Mouse (Mus musculus): ENCODE data around the gene Tuba1c. TPM values are rescaled to one million over a fixed set of nuclear protein-coding genes. Genes with fewer than 3 reads are reported as not detected.

The Tuba1c gene
- 1 to 10 TPM; 8.2 to 9.4 TPM for total RNA-seq (2021)
- long read RNA-seq, experiment 1, partial matches to known transcripts, result 1 of 1 reads
- long read RNA-seq, experiment 1, other reads (novel, unspliced or antisense), result 0 of 1 reads
- long read RNA-seq, experiment 2, partial matches to known transcripts, result 0 of 4 reads
- long read RNA-seq, experiment 2, other reads (novel, unspliced or antisense), result 1 of 4 reads

- intact Hi-C loops (cut with DNase I), result no loop called here
Measured at GRCm38 (mm10) chr15:99029619-99030584, at the start of gene Tuba1c. TSS of gene Tuba1c (plus strand) at chr15:99029891.

GRCm38 (mm10) chr15:98980012-98980614 is 49.6 kb upstream of the Tuba1c start:
- DNase-seq, result no peak
- intact Hi-C loops (cut with DNase I), result loop anchor here (5.0 kb wide), 1 partner anchor 43 kb away; no protein-coding TSS in a partner anchor

More at GRCm38 (mm10) chr15:99029619-99030584, at the start of gene Tuba1c:
- peak; percentile 86 to 89 for DNase-seq

GRCm38 (mm10) chr15:98982100-98982499 is 47.6 kb upstream of the Tuba1c start:
- intact Hi-C loops (cut with DNase I), result loop anchor here (5.0 kb wide), 1 partner anchor 45 kb away; no protein-coding TSS in a partner anchor
- DNase-seq, result no peak

- no peak for DNase-seq
- intact Hi-C loops (cut with DNase I), result loop anchor here (5.0 kb wide), 1 partner anchor 46 kb away; no protein-coding TSS in a partner anchor
Measured at GRCm38 (mm10) chr15:98983431-98984081, 46.1 kb upstream of the Tuba1c start.

DNA sequence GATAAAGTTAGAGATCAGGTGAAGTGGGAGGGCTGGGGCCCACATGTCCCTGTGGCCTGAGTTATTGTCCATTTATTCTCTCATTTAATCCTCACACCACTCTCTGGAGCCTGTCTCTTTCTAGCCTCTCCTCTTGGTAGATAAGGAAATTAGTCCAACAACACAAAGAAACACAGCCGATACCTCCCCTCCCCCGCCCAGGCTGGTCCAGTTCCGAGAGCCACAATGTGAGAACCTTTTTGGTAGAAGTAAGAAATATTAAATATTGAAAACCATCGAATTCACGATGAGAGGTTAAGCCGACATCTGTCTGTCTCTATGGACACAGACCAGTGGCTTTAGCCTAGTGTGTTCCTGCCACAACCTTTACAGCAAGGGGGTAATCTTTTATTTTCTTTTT is 45.0 kb upstream of the Tuba1c start:
- DNase-seq, result no peak
- intact Hi-C loops (cut with DNase I), result loop anchor here (5.0 kb wide), 1 partner anchor 47 kb away; no protein-coding TSS in a partner anchor

DNA sequence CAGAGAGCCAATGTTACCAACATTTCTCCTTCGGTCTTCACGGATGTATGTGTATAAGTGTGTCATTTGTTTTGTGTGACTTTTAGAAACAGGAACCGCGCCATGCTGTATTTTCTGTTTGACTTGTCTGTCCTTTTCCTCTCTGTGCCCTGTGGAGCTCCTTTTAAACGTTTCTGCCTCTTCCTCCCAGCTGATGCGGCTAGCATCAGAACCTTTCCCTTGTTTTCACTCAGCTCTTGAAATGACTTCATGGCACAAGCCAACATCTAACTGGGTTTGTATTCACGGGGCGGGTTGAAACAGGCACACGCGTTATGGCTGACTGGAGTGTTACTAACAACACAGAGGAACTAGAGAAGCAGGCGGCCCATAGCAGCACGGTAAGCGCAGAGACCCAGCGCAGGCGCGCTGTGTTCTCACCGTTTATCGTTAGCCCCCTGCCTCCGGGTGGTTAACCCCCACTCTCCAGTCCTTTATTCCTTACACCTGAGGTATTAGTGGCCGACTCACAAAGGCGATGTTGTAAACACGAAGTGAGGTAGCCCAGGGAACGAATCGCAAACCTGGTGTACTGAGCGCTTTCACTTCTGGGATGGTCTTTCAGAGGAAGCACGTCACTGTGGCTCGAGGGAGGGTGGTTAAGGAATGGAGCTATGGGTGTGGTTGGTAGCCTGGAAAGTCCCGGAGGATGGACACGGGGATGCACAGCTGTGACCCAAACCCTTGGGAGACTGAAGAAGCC is 44.3 kb upstream of the Tuba1c start:
- intact Hi-C loops (cut with DNase I), result no loop called here
- peak; percentile 72 to 79 for DNase-seq

- intact Hi-C loops (cut with DNase I), result no loop called here
- no peak for DNase-seq
Measured at GRCm38 (mm10) chr15:98985982-98986715, 43.5 kb upstream of the Tuba1c start.

GRCm38 (mm10) chr15:98987077-98987630 is 42.5 kb upstream of the Tuba1c start:
- intact Hi-C loops (cut with DNase I), result no loop called here
- DNase-seq, result no peak

DNA sequence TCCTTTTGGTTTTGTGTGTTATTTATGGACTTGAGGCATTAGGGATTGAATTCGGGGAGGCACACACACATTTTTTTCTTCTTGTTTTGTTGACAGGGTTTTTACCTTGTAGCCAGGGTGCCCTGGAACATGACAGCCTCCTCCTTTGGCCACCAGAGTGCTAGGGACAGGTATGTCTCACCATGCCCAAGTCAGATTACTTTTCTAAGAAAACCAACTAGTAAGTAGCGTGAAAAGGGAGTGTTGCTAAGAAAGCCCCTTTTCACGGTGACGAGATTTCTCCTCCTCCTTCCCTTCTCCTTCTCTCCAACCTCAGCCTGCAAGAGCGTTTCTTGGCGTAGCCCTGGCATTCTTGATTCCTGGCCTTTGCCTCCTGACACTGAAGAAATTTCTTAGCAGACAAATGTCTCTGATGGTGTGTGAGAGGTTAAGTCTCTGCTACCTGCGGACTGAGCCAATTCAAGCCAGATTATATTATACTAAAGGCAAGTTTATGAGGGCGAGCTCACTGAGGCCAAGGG is 42.0 kb upstream of the Tuba1c start:
- no peak for DNase-seq
- intact Hi-C loops (cut with DNase I), result no loop called here

DNA sequence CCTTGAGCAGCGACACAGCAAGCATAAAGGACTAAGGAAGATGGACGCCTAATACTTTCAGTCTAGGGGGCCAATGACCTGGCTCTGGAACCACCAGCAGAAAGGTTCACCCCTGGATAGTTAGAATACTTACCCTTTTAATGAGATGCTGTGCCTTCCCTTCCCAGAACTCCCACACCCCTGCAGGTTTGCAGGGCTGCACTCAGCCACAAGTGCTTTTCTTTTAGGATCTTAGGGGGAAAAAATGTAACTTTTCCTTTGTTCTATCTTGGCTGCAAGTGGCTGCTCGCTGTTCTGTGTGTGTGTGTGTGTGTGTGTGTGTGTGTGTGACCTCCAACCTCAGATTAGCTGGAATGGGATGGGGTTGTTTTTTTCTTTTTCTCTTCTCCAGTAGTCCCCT is 40.9 kb upstream of the Tuba1c start:
- intact Hi-C loops (cut with DNase I), result no loop called here

DNA sequence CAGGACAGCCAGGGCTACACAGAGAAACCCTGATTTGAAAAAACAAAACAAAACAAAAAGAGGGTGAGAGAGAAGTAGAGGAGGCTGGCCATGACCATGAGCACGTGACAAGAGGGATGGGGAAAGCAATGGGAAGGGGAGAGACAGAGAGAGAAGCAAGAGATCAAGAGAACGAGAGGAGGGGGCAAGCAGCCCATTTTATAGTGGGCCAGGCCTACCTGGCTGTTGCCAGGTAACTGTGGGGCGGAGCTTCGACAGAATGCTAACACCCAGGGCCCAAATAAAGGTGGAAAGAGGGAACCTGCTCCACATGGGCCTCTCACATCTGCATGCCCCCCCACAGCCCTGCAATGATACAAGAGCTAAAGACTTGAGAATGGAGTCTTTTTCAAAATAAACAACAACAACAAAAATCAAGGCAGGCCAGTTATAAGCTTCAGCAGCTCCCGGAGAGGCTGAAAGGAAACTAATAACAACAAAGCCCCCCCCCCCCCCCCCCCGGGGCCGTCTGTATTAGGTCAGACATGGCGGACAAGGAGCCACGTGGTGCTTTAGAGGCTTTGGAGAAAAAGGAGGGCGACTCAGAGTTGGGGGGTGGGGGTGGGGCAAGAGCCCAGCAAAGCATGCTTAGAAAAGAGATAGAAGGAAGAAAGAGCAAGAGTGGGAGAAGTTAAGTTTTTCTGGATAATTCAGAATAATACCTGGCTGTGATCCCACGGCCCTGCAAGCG is 39.8 kb upstream of the Tuba1c start:
- intact Hi-C loops (cut with DNase I), result loop anchor here (5.0 kb wide), 2 partner anchors 38 to 98 kb away; partner anchors contain the start of genes Gm49450, Rhebl1 and Tuba1a

More for the DNA sequence above, 40.9 kb upstream of the Tuba1c start:
- DNase-seq, result no peak

DNA sequence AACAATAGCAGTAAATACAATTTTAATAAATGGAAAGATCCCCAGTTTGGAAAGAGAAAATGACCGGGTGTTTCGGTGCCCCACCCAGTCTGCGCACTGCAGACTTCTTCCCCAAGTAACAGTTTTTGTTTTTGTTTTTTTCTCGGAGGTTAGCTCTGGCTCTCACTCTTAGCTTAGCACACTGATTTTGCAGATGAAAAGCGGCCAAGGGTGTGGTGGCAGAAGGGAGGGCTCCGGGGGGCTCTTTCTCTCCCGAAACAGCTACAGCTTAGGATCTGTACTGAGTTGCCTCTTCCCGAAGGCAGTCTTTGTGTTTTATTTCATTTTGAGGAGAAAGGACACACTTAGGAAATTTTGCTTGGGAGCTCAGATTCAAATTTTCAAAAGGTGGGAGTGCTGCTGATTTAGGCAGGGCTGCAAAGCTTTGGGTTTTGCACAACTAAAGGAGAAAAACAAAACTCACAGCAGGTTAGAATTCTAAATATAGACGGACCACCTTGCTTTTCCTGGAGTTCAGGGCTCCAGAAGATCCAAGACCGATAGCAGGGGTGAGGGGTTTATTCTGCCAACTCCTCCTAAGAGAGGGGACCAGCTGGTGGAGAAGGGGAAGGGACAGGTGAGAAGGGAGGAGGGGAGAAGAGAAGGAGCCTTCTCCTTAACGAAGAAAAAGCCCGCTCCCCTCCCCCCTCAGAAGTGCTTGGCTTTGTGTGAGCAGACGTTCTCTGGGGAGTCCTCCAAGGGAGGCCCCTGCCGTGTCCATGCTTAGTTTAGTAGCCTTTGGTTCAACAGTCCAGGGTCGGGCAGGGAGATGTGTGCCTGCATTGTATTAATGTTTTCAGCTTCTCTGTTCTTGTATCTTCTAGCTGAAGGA is 38.8 kb upstream of the Tuba1c start:
- intact Hi-C loops (cut with DNase I), result loop anchor here (5.0 kb wide), 2 partner anchors 39 to 99 kb away; partner anchors contain the start of genes Gm49450, Rhebl1 and Tuba1a
- no peak for DNase-seq

More for the DNA sequence above, 39.8 kb upstream of the Tuba1c start:
- no peak for DNase-seq

DNA sequence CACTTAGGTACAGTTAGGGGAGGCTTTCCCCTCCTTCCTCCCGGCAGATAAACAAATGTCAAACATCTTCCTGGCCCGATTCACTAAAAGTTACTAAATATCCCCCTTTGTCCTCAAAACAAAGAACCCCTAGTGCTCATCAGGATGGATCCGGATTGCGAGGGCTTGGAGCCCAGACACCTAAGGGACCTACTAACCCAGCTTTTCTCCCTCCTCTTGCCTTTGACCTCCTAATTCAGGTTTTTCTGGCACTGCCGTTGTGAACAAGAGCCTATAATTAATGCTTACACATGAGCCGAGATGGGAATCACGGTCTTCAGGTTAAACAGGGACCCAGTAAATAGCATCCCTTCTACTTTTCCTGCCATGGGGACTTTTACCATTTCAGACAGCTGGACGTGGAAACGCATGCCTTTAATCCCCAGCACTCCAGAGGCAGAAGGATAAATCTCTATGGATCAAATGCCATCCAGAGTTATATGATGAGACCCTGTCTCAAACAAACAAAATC is 38.1 kb upstream of the Tuba1c start:
- DNase-seq, result no peak
- intact Hi-C loops (cut with DNase I), result loop anchor here (5.0 kb wide), 2 partner anchors 39 to 99 kb away; partner anchors contain the start of genes Gm49450, Rhebl1 and Tuba1a

DNA sequence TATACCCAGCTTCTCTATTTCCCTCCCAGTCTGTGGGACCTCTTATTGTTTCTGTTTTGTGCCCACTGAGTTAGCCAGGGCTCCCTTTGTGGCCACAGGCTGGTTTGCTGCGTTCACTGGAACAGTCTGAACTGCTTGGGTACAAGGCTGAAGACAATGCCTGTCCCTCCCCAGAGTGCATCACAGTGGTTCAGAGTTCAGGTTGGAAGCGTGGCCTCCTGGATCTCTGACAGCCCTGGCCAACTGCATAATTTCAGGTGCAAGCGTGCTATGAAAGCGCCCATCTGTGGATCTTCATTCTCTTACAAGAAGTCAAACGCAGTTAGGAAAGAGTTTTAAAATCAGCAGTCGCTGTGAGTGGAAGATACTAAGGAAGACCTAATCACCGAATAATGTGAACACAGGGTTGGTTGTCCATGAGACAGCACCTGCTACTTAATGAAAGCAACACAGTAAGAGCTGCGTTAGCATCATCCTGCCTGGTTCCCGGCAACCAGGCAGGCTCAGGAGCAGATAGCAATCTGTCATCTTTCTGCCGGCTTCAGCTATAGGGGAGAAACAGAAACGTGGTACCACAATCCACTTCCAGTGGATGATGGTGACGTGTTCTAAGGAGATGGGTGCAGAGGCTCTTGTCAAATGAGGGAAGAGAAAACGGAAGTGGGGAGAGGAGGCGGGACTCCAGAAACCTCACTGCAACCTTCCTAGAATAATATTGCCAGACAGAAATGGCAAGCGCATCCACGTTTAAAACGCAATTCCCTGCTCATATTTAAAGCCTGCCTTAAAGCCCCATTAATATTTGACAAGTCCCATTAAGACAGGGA is 37.4 kb upstream of the Tuba1c start:
- DNase-seq, result no peak
- intact Hi-C loops (cut with DNase I), result loop anchor here (5.0 kb wide), 2 partner anchors 40 to 100 kb away; partner anchors contain the start of genes Gm49450, Rhebl1 and Tuba1a

- intact Hi-C loops (cut with DNase I), result loop anchor here (5.0 kb wide), 2 partner anchors 41 to 101 kb away; partner anchors contain the start of genes Gm49450, Rhebl1 and Tuba1a
Measured at GRCm38 (mm10) chr15:98993093-98993793, 36.4 kb upstream of the Tuba1c start.

More at GRCm38 (mm10) chr15:98993093-98993793, 36.4 kb upstream of the Tuba1c start:
- peak; percentile 94 to 96 for DNase-seq

Data from gastrocnemius, postnatal 36 days (tissue).